Mouse (Mus musculus) T-cell, adult 2 months (primary cell): ENCODE data around the gene Sdk2.

Experiments used
- DNase-seq: peaks from one replicate; pipeline ENCODE4 v3.0.0; 2022; ENCODE audit warnings: low spot score

Sdk2 gene

DNA sequence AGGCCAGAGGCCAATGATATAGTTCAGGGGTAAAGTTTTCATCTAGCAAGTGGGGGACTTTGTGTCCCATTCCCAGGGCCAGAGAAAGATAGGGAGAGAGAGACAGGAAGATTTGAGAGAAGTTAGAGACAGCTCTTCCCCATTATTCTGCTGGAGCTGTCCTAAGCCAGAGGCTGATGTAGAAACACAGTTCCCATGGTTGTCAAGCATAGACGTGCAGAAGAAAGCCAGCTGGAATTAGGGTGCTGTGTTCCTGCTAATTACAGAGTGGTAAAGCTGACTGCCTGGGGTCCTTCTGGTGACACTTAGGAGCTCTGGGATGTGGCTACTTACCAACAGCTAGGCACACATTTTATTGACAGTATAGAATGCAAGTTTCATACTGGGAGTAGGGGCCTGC lies 277.7 kb downstream of the Sdk2 start:
- DNase-seq = no peak

DNA sequence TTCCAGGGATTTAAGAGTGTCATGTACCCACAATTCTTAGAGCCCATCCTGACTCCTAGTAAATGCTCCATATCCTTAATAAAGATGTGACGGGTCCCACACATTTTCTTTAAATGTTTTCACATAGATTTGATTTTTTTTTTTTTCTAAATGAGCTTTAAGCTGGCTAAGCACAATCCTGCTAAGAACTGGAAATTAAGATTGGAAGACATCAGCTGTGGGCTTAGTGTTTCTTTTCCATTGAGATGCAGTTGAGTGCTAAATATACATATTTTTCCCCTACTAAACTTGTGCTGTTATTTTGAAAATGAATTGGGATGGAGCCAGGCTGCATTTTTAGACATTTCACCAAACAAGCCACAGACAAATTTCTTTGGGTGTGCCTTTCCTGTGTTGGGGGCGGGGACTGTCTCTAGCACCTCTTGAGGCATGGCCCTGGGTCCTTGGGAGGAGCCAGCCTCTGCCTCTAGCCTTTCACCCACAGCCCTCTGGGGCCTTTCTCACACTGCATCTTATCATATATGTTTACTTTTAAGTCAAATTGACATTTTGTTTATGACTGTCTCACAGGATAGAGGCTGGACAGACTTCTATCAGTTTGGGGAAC lies 278.6 kb downstream of the Sdk2 start:
- DNase-seq = peak; percentile 27

- DNase-seq = peak; percentile 15
Observed at GRCm38 (mm10) chr11:113787432-113788182, 279.2 kb downstream of the Sdk2 start.

GRCm38 (mm10) chr11:113787009-113787408 lies 279.8 kb downstream of the Sdk2 start:
- no peak for DNase-seq

DNA sequence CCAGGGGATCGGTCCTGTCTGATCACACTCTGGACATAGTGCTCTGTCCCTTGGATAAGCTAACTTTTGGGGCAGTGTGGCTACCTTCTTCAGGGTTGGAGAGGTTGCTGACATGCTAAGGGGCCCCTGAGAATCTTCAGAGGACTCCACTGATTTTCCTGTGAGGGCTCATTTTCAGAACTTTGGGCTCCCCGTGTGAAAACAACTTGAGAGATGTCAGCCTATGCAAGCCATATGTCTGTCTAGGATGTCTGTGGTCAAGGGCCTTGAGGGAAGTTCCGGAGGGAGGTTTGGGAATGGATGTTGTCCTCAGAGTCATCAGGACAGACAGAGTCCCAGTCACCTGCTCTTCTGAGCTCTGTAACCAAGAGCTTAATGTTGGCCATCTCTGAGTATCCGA lies 280.5 kb downstream of the Sdk2 start:
- DNase-seq = no peak

DNA sequence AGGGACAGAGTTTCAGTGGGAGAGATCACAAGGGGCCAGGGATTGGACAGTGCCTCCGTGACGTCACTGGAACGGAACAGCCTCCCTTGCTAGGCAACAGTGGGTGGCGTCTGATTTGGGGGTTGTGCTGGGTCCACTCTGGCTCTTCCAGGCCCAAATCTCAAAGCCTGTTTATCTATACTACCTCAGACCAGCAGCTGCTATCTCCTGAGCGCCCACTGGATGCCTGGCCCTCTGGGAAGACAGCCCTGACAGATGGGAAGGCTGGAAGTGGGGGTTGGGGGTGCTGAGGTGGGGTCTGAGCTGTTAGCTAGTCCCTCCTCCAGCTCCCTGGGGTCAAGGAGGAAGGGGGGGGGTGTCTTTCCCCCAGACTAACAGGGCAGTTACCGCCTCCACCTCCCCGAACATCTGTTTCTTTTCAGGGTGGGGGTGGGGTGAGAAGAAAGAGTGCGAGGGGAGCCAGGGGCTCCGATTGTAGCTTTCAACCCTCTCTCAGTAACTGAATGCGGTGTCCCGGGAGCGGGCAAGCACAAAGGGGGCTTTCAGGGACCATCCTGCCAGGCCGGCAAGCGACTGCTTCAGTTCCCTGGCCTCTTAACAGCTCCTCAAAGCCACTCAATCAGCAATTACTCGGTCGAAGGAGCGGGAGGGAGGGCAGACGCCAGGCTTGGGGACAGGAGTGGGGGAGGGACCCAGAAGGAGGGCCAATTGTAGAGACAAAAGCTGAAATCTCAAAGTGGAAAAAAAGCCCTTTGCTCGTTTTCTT lies 281.3 kb downstream of the Sdk2 start:
- no peak for DNase-seq

DNA sequence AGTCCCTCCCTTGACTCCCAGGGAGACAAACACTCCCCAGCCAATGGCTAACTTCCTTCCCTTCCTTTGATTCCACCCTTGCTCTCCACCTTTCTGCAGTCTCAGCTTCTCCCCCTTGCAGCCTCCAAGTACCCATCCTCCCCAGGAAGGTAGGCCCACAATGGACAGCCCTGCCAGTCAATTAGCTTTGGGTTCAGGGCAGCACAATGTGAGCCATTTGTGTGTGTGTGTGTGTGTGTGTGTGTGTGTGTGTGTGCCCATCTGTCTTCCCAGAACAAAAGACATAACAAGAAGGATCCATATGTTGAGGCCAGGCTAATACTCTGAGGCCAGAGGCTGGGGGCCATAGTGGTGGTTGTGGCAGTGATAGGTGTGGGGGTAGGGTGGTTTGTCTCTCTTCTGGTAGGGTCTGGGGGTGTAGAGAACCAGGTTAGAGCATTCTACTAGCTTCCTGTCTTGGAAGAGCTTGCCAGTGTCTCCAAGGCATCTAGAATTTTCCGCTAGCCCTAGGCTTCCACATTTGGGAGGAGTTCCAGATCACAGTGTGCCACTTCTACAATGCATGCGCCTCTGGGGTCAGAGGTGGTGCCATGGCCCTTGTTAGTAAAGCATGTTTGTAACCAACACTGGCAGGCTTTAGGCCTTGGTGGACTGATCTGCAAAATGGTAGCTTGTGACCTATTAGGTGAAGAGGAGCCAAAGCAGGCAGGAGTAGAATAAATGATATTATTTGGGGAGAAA lies 282.0 kb downstream of the Sdk2 start:
- DNase-seq = no peak

DNA sequence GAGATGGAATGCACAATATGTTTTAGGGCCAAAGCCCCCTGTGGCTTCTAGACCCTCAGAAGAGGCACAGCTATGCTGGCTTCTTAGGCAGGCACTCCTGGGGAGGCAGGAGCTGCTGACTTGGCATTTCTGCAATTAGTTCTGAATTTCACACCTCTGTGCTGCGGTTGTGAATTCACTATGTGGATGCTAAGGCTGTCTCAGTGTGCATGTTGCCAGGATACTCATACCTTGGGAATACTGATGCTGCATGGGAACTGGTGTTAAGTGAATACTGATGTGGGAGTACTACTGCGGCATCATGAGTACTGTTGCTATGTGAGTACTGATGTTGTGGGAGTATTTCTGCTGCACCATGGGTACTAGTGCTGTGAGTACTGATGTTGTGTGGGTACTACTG lies 284.4 kb downstream of the Sdk2 start:
- DNase-seq = no peak

DNA sequence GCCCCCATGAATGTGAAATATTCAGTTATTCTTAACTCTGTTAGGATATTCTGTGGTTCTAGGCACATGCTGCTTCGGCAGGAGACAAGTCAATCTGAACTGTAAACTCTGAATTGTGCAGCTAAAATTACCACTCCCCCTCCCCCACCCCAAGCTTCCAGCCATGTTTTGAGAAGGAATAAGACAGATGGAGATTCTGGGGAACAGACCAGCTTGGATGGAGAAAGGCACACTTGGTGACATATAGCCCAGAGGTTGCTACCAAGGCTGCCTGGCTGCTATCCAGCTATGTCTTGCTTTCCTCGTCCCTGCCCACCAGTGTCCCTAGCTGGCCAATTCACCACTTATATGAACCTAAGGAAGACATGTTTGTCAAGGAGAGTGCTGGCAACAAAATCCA lies 284.8 kb downstream of the Sdk2 start:
- DNase-seq = no peak

GRCm38 (mm10) chr11:113779680-113780041 lies 287.2 kb downstream of the Sdk2 start:
- no peak for DNase-seq

DNA sequence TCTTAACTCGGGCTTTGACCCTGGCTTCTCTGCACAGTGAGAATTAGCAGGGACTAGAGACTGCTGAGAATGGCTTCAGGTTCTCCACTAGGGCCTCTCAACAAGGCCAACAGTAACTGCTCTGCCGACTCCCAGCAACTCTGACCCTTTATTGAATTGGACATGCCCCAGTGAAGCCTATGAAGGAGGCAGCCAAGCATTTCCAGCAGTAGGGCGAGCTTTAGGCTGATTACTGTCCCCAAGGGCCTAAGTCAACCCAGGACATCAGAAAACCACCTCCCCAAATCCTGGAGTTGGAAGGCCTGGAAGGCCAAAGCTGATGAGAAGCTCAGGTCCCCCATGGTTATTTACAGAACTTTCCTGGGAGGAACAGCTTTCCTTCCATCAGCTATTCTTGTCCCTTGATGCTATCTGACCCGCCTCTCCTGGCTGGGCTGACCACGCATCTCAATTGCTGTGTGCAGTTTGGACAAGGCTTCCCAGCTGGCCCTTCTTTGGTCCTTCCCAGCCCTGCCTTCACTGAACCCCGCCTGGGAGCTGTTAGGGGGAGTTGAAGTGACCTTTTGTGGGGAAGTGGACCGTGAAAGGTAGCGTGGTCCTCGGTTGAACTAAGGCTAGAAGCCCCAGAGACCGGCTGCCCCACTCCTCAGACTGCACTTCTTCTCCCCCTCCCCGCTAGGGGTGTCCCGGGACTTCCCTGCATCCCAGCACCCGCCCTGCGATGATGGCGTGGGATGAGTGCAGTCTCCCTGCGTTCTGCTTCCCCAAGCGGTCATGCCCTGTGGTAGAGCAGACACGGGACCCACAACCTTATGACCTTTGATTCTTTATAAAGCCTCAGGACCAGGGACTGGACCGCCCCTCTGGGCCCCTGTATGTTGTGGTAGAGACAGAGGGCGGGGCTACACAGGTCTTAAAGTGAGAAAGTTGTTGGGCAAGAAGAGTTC lies 287.8 kb downstream of the Sdk2 start:
- peak; percentile 23 for DNase-seq

- no peak for DNase-seq
Observed at GRCm38 (mm10) chr11:113777878-113778464, 288.9 kb downstream of the Sdk2 start.

DNA sequence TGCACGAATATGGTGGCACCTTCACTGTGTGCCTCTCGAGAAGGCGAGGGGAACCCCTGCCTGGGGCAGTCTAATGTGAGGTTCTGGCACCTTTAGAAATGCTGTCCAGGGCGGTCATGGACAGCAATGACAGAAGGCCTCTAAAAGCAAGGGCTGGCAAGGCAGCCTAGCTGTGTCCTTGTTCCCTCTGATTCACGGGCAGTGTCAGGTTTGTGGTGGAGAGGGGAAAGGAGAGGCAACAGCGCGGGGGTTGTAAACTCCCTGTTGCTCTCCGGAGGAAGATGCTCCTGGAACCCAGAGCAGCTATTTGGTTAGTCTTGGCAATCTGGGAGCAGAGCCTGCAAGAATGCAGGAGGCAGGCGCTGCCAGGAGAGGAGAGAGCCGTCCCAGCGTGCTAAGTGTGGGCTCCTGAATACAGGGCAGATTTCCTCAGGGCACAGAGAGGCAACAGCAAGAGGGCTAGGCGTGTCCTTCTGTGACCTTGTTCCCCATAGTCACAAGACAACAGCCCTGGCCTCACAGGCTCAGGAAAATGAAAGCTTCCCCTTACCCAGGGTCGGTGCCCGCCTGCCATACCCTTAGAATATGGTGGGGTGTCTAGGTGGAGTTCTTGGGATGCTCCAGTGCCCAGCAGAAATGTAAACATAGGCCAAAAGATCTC lies 289.9 kb downstream of the Sdk2 start:
- DNase-seq = no peak

GRCm38 (mm10) chr11:113774773-113775172 lies 292.1 kb downstream of the Sdk2 start:
- DNase-seq = no peak

- DNase-seq = no peak
Observed at GRCm38 (mm10) chr11:113773191-113773590, 293.7 kb downstream of the Sdk2 start.

DNA sequence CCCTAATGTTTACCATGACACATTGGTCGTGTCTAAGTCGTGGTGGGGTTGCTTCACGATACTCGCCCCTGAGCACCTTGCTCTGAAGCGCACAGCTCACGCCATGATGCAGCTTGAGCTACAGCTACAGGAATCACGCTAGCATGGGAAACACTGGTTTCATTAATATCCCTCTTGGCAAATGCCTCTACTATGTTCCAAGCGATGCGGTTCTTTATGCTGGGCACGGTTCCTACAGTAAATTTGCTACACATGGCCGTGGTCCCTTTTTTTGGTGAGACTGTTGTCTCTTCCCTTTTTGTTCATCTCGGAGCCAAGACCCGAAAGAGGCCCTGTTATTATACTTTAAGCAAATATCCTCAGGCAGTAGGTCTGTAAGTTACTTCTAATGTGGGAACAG lies 295.7 kb downstream of the Sdk2 start:
- no peak for DNase-seq

GRCm38 (mm10) chr11:113768356-113768755 lies 298.5 kb downstream of the Sdk2 start:
- no peak for DNase-seq

DNA sequence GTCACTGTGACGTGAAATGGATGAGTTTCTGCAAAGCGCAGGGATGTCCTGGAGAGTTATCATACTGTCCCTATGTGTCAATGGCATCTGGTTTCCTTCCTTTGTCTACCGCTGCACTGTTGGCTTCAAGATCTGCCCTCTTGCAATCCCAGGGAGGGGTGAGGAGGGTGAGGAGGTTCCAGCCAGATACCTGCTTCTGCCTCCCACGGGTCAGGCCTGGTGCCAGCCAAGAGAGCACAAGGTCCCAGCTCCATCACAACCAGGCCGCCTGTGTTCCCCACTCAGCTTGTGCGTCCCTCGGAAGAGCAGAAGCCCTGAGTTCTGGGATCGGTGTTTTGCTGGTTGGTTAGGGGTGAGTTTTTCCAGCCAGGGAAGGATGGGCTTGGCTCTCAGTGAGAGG lies 299.6 kb downstream of the Sdk2 start:
- no peak for DNase-seq

GRCm38 (mm10) chr11:113766284-113766985 lies 300.4 kb downstream of the Sdk2 start:
- no peak for DNase-seq
